Mouse (Mus musculus) spleen, postnatal 14 days (tissue): Measurements from ENCODE around the gene Gadd45b.
A peak's percentile ranks its signal among the peaks of the same experiment; 100 is the strongest.

Source experiments
- DNase-seq, 2 experiments: peaks; one replicate each; pipeline ENCODE4 v3.0.0; 2021 to 2022; ENCODE audit warnings: low spot score in 2 of 2

The Gadd45b gene

DNA sequence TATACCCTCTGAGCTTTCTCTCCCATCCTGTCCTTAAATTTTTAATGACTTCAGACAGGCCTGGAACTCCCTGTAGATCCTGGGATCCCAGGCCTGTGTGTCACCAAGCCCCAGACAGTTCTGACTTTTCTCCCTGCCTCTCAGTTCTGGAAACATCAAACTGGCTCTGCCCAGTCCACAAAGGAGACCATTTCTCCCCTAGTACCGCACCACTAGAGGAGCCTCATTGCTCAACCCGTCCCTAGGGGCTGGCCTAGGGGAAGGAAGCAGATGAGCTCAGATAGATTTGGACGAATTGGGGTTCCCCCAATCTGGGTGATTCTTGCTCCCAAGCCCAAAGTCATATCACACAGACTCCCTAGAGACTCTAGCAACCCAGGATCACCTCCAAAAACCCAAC, 5.4 kb downstream of the Gadd45b start:
- DNase-seq: no peak

DNA sequence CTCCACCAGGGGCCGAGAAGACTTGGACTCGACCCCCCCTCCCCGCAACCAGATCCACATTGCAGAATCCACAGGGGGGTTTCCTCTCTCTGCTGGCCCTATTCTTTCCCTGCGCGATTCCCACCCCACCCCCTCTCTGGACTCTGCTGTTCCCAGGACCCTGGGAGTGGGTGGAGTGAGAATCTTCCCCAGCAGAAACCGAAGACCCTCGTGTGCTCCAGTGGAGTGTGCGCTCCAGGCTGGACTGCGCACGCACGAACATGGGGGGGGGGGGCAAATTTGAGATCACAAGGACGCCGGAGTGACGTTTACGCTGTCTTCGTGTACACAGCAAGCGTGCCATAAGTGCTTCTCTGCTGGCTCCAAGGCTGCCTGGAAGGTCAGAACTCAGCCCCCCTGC, 5.8 kb downstream of the Gadd45b start:
- no peak for DNase-seq

DNA sequence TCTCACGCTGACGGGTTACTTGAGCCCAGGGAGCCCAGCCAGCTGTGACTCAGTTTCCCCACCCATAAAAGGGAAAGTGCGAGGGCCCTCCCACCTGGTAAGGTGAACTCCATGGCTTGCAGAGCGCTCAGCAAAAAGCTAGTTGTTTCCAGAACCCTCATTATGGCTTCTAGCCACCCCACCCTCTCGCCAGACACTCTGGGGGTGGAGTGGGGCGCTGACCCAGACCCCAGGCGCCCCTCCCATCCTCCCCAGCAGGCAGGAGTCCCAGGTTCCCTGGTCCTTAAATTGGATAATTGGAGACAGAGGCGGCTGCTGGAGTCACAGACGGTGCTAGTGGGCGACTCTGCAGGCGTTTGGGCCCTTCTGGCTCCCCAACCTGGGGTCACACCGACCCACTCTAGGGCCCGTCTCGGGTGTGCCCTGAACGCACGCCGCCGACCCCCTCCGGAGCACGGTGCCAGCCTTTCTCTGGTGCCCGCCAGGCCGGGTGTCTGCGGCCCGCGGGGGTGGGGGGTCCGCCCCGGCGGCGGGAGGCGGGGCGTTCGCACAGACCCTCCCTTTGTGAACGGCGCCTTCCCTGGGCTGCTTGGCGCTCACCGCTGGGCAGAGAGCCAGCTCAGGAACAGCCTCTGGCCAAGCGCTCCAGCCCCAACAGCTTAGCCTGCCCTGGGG, 6.4 kb downstream of the Gadd45b start:
- no peak for DNase-seq

DNA sequence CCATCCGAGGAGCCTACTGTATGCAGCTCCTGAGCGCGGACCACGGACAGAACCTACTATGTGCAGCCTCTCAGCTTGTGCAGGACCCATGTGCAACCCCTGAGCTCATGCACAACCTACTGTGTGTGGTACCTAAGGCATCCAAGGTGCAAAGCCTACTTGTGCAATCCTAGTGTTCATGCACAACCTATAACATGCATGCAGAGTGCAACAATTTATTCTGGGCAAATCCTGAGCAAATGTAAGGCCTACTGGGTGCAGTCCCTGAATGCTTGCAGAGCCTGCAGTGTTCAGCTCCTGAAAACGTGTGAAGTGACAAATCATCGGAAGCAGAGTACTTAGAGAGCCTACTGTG, 6.9 kb downstream of the Gadd45b start:
- no peak for DNase-seq

DNA sequence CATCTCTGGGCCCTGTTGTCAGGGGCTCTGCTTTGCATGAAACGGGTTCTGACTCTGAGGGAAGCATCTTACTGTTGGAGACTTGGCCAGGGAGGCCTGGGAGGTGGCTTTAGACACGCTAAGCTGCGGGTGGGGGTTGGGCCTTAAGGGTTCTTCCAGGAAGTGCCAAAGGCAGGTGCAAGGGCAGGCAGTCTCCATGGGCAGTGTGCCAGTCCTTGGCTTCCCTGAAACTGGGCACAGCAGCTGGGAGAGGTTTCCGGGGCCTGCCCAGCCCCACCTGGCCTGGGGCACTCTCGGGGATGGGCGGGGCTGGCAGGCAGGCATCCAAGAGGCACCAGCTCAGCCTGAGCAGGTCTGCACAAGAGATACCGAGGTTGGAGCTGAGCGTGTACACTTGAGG, 7.8 kb downstream of the Gadd45b start:
- DNase-seq: no peak

DNA sequence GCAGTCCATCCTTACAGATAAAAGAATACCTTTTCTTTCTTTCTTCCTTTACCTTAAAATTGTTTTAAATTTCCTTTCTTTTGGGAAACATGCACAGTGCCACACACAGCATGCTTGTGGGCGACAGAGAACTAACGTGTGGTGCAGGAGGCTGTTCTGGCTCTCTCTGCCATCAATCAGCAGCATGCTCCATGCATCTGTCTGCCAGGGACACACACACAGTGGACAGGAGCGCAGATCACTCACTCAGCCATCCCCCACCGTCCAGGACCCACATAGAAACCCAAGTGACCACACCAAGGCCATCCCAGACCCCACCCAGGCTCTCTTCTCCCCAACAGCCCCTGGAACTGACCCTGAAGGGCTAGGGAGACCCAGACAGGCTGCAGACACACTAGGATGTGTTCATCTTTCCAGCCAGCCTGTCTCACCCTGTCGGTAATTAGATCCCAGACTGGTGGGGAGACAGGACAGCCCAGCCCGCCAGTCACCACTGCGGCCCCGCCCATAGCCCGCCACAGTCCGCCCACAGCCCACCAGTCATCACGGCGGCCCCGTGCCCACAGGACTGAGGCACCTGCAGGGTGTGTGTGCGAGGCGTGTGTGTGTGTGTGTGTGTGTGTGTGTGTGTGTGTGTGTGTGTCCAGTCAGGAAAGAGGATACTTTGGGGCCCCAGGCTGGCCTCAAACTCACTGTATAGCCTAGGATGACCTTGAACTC, 9.1 kb downstream of the Gadd45b start:
- no peak for DNase-seq

DNA sequence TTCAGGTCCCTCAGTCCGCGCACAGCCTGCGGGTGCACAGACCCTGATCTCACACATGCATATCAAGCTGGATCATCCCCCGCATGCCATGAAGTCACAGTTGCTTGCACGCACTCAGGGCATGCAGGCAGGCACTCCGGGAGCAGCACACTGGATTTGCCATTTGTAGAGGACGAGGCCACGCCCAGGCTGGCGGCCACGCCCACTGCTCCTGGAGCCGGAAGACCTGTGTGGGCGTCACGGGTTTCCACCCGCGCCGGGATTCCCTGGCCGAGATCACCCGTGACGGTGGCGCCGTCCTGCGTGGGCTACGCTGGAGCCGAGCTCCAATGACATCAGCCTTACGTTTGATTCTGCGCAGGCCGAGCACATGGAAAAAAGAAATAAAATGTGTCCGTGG, 9.8 kb downstream of the Gadd45b start:
- DNase-seq: peak; percentile 53 to 56

DNA sequence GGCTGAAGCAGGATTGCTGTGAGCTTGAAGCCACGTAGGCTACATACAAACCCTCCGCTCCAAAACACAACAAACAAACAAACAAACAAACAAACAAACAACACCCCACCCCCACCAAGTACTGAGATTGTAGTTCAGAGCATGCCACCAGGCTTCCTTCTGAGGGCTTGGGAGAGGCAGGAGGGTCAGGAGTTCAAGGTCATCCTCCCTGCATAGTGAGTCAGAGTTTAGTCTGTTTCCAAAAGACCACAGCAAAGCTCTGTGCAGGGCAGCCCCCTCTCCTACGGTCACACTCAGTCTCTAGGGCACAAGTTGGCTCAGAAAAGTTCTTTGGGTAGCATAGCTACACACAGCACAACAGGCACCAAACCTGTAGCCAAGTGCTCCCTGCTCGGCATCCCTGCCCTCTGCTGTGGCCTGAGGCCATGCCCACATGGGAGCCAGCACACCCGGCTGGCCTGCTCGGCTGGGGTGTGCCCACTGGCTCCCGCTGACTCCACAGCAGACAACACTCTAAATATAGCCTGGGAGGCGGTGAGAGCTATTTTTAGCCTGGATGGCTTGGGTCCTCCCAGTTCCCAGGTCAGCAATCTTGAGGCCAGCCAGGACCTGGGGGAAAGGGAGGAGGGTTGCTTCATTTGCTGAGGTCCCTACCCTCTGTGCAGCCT, 10.6 kb downstream of the Gadd45b start:
- no peak for DNase-seq

DNA sequence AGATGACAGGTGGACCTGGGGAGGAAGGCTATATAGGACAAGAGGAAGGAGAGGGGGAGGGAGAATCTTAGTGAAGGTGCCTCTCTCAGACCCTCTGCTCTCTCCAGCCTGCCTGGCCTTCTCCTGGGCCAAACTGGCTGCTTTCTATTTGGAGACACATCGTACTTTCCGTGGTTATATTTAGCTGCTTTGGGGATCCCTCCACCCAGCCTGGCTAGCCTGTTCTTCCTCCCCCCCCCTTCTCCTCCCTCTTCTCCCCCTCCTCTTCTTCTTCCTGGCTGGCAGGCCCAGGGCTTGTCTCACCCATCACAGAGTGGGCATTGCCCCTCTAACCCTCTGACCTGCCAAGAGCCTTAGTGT, 11.1 kb downstream of the Gadd45b start:
- DNase-seq: no peak

DNA sequence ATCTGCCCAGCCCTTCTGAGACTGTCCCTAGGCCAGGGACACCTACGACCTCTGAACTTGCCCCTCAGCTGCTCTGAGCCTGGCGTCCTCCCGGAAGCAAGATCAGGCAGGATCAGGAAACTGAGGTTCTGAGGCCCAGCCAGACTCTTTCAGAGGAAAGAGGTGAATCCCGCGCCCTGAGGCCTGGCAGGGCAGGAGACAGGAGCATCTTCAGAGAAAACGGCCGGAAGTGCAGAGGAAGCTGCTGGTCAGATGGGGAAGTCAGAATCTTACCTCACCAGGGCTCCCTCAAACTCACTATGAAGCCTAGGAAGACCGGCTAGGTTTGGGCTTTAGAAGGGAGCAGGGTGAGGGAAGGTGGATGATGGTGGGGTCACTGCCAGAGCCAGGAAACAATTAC, 13.0 kb downstream of the Gadd45b start:
- no peak for DNase-seq

DNA sequence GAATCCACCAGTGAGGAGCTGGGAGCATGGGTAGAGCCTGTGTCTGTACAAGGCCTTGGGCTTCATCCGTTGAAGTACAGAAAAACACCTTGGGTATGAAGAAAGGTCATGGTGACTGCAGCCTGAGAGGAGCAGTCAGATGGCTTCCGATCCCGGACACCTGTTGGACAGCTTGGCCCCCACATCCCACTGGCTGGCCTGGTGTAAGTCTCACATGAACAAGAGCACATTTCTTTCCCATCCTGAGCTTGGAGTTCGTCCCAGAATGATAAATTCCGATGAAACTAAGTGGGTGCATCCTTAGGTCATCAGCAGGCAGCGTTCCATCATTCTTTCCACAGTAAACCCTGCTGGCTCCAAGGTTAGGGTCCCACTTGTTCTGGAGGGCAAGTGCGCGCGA, 13.8 kb downstream of the Gadd45b start:
- DNase-seq: no peak

DNA sequence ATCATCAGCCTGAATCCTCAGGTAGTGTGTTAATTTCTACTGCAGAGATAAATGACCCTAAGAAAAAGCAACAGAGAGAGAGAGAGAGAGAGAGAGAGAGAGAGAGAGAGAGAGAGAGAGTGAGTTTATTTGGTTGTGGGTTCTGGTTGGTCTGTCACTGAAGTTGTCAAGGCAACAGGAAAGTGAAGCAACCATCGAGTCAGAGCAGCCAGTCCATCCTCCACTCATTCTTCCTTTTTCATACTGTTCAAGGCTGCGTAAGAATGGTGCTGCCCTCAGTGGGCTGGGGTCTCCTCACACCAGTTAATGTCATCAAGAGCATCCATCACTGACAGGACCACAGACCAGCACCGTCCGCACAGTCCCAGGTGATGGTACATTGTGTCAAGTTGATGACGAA, 14.4 kb downstream of the Gadd45b start:
- DNase-seq: no peak

DNA sequence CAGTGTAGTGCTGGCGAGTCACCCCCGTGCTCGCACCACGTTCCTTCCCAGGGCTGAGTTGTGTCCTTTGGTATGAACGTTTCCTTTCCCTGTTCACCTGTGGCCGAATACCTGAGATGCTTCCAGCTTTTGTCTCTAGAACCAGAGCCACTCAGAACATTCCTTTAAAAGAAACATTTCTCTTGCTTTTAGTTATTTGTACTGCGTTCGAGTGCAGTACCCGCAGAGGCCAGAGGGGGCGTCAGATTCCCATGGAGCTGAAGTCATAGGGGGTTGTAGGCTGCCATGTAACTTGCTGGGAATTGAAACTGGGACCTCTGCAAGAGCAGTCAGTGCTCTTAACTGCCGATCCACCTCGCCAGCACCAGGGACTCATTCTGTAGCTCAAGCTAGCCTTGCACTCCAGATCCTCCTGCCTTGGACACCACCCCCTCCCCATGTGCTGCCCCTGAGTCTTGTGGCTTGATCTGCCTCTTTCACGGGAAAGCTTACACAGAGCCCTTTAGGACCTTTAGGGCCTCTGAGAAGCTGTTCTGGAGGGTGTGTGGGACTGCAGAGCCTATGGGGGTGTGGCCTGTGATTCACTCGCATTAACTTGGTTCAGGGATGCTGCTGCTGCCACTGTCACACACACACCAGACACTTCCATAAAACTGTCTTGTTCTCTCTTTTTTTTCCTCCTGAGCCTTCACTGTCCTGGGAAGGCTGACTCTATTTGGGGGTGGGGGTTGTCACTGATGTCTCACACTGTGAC, 17.0 kb downstream of the Gadd45b start:
- no peak for DNase-seq

DNA sequence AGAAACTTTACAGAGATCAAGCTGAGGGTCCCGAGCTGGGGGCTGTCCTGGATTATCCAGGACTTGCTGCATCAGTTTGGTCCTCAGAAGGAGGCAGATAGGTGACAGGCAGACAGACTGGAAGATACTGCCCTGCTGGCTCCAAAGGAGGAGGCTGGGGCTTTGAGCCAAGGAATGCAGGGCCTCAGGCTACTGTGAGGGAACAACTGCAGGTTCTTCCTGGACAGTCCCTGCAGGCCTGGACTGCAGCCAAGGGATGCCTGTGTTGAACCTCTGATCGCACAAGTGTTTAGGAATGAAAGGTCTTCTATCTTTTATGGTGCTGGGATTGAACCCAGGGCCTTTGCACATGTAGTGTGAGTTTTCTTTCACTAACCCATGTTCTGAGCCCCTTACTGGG, 17.9 kb downstream of the Gadd45b start:
- DNase-seq: no peak

DNA sequence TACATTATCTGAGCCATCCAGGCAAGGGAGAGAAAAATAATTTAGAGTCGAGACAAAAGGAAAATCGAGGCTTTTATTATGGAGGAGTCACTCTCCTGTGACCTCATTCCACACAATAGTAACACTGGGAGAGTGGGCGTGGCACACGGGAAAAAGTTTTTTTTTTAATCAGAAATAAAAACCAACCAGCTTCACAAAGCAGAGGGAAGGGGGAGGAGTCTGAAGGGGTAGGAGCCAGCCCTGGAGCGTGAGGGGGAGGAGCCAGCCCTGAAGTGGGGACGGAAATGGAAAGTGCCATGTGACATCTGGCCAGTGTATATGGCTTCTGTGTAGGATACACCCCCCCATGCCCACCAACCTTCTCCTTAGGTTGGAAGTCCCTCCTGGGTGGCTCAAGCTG, 18.7 kb downstream of the Gadd45b start:
- no peak for DNase-seq

DNA sequence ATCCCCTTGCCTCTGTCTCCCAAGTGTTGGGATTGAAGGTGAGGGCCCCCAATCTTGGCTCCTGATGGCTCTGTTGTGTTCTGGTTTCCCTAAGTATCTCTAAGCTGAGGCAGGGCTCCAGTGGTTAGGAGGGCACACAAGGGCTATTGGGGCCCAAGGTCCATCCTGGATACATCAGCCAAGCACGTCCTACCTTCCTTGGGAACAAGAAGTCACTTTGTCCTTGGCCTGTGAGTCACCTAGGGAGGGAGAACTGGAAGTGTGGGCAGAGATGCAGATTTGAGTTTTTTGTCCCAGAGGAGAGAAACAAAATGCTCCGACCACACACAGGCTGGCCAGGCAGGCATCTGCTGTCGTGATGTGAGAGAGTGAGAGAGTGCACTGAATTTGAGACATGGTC, 19.2 kb downstream of the Gadd45b start:
- no peak for DNase-seq

DNA sequence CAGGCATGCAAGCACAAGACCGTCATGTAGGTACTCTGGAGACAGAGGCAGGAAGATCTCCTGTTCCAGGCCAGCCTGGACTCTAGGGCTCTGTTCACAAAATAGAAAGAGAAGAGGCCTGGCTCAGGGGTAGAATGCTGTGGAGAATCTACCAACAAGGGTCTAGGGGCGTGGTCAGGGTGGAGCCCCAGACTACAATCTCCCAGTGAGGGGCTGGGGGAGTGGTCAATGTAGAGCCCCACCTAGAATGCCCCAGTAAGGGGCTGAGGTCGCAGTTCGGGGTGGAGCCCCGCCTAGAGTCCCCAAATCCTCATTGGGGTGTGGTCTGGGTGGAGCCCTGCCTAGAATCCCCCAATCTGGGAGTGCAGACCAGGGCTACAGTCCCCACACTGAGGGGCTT, 20.4 kb downstream of the Gadd45b start:
- DNase-seq: no peak

DNA sequence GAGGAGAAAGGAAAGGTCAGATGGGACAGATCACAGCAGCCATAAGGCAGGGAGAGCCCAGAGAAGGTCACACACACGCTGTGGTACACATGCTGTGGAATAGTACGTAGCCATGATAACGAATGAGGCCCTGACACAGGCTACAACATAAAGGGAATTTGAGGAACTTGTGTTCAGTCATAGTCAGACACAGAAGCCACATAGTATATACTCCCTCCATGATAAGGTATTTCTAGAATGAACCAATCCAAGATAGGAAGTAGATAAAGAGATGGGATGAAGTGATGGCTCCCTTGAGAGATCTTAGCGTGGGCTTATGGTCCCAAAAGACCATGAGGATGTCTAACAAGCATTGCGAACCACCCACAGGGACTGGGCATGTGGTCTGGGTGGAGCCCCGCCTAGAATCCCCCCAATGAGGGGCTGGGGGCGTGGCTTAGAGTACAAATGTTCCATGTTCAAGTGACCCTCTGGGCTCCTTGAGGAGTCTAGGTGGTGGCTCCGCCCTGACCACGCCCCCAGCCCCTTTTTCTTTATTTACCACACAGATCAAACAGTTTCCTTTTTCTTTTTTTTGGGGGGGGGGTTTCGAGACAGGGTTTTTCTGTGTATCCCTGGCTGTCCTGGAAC, 22.0 kb downstream of the Gadd45b start:
- DNase-seq: no peak

DNA sequence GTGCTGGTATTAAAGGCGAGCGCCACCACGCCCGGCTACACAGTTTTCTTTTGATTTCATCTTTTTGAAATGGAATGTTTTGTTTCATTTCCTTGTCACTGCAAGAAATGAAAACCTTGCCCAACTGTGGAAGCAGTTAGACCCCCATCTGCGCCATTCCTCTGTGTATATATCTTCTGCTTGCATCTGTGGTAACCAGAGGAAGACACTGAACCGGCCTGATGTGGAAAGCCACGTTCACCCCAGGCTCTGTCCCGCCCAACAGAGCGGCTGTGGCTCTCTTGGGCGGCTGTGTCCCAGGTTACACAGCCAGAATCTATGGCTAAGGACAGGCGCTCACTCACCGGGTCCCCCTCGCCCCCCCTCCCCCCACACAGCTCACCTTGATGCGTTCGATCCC, 22.6 kb downstream of the Gadd45b start:
- DNase-seq: no peak

DNA sequence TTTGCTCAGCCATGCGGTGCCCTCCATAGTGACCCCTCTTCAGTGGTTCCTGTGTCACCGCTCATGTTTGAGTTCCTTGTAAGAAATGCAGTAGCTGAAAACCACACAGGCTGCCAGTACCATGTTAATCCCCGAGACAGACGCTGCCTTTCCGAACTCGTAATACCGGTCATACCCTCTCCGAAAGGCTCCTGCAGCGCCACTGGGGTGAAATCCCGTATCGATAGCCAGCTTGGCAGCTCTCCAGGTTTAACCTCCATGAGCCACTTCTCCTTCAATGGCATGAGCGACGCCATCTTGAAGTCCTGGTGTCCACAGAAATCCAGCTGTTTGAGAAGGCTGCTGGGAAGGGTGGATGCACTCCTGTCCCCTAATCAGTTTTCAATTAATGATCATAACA, 24.5 kb downstream of the Gadd45b start:
- no peak for DNase-seq

DNA sequence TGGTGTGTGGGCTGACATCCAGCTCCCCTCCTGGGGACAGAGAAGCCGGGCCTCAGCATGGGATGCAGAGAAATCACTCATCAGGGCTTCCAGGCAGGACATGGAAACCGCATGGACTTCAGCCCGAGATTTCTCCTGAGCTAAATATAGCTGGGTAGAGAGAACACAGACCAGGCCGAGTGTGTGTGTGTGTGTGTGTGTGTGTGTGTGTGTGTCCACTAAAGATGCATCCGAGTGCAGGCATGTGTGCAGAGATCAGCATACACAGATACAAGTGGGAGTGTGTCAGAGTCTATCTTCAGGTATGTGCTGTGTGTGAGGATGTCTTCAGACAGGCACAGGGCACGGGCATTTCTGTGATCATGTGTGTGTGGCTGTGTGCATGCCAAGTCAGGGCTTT, 25.0 kb downstream of the Gadd45b start:
- no peak for DNase-seq

DNA sequence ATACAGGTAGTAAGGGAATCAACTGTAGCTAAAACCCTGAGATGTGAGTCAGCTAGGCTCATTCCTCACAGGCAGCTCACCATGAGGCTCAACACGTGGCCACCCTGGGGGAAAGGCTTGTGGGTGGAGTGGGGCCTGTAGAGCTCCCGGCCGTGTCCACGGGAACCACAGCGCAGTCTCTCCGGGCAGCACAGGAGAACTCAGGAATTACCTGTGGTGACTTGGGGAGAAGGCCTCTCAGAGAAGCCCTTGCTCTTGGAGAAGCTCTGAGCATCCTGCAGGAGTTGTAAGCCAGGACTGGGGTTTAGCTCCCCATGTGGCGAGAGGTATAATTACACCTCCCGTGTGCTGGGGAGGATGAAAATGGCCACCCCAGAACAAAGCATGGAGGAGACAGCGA, 25.7 kb downstream of the Gadd45b start:
- no peak for DNase-seq
